Mouse (Mus musculus): ENCODE measurements around the gene Emc1. TPM values are rescaled to one million over a fixed set of nuclear protein-coding genes. Genes with fewer than 3 reads are reported as not detected.

Emc1 gene
- polyA plus RNA-seq, 1 experiment from 2014 or later: 17.1 TPM

- no peak overlapping the region for H3K27ac ChIP-seq (ENCODE audit: low read depth)
- no peaks in the 10 kb centered on the region for H3K4me1 ChIP-seq (replicated peaks; ENCODE audit: control insufficient read depth, insufficient read depth, low read length)
- H3K4me2 ChIP-seq (ENCODE audit: low read length): no peak overlapping the region
- peaks cover 8% of the 10 kb centered on the region for H3K36me3 ChIP-seq (ENCODE audit: control insufficient read depth, insufficient read depth, low read length)
- no peak overlapping the region for H3K9ac ChIP-seq (ENCODE audit: low read length)
- H3K9me3 ChIP-seq (ENCODE audit: control insufficient read depth, low read length): no peaks in the 10 kb centered on the region
- H3K4me3 ChIP-seq (ENCODE audit: low read depth, low read length): no peak overlapping the region
- DNase-seq (ENCODE audit: low spot score) (no peak), ATAC-seq (replicated peaks; ENCODE audit: low FRiP score, low TSS enrichment, low read depth) (no peak)
- H3K27me3 ChIP-seq (replicated peaks; ENCODE audit: control insufficient read depth, insufficient read depth, low read length): peaks cover 5% of the 10 kb centered on the region; the same call in 1 of the 2 replicates
- WGBS: 84% methylated on average over 7 of the region's 7 CpGs
These were observed 10.7 kb upstream of the Emc1 start for GRCm38 (mm10) chr4:139341556-139342233.

GRCm38 (mm10) chr4:139343718-139344117 lies 8.7 kb upstream of the Emc1 start:
- no peak overlapping the region for H3K9ac ChIP-seq (ENCODE audit: low read length)
- DNase-seq (ENCODE audit: low spot score): no peak
- 68% methylated on average over 5 of the region's 5 CpGs for WGBS

GRCm38 (mm10) chr4:139345416-139346019 lies 6.9 kb upstream of the Emc1 start:
- no peak for DNase-seq (ENCODE audit: low spot score)
- H3K4me1 ChIP-seq (replicated peaks; ENCODE audit: control insufficient read depth, insufficient read depth, low read length): peaks cover 1% of the 10 kb centered on the region
- no peak overlapping the region for H3K4me2 ChIP-seq (ENCODE audit: low read length)
- peaks cover 42% of the 10 kb centered on the region for H3K36me3 ChIP-seq (ENCODE audit: control insufficient read depth, insufficient read depth, low read length)
- no peak overlapping the region for H3K4me3 ChIP-seq (ENCODE audit: low read depth, low read length)
- H3K9ac ChIP-seq (ENCODE audit: low read length): no peak overlapping the region
- WGBS: 80% methylated on average over 23 of the region's 23 CpGs
- no peaks in the 10 kb centered on the region for H3K27me3 ChIP-seq (replicated peaks; ENCODE audit: control insufficient read depth, insufficient read depth, low read length)
- H3K9me3 ChIP-seq (ENCODE audit: control insufficient read depth, low read length): no peaks in the 10 kb centered on the region
- no peak overlapping the region for H3K27ac ChIP-seq (ENCODE audit: low read depth)
- ATAC-seq (replicated peaks; ENCODE audit: low FRiP score, low TSS enrichment, low read depth): no peak

More at GRCm38 (mm10) chr4:139343718-139344117, 8.7 kb upstream of the Emc1 start:
- ATAC-seq (replicated peaks; ENCODE audit: low FRiP score, low TSS enrichment, low read depth): no peak
- Histone ChIP-seq H3K36me3 (ENCODE audit: control insufficient read depth, insufficient read depth, low read length) (peaks cover 28% of the 10 kb centered on the region), H3K27ac (ENCODE audit: low read depth) (no peak overlapping the region), H3K4me2 (ENCODE audit: low read length) (no peak overlapping the region), H3K4me1 (replicated peaks; ENCODE audit: control insufficient read depth, insufficient read depth, low read length) (no peaks in the 10 kb centered on the region), H3K27me3 (replicated peaks; ENCODE audit: control insufficient read depth, insufficient read depth, low read length) (no peaks in the 10 kb centered on the region; the same call in 1 of the 2 replicates), H3K4me3 (ENCODE audit: low read depth, low read length) (no peak overlapping the region), H3K9me3 (ENCODE audit: control insufficient read depth, low read length) (no peaks in the 10 kb centered on the region)

- Histone ChIP-seq H3K4me3 (ENCODE audit: low read depth, low read length) (peak overlapping the region; percentile 97), H3K36me3 (ENCODE audit: control insufficient read depth, insufficient read depth, low read length) (peaks cover 53% of the 10 kb centered on the region), H3K9me3 (ENCODE audit: control insufficient read depth, low read length) (no peaks in the 10 kb centered on the region), H3K4me1 (replicated peaks; ENCODE audit: control insufficient read depth, insufficient read depth, low read length) (peaks cover 16% of the 10 kb centered on the region), H3K27ac (ENCODE audit: low read depth) (peak overlapping the region; percentile 98), H3K27me3 (replicated peaks; ENCODE audit: control insufficient read depth, insufficient read depth, low read length) (no peaks in the 10 kb centered on the region), H3K9ac (ENCODE audit: low read length) (peak overlapping the region; percentile 93), H3K4me2 (ENCODE audit: low read length) (peak overlapping the region; percentile 99)
- 0% methylated on average over 7 of the region's 7 CpGs for WGBS
- ATAC-seq (replicated peaks; ENCODE audit: low FRiP score, low TSS enrichment, low read depth) (peak; percentile 43; the same call in 1 of the 2 replicates), DNase-seq (ENCODE audit: low spot score) (no peak)
These were observed 445 bp downstream of the Emc1 start for GRCm38 (mm10) chr4:139352832-139353231.

- Histone ChIP-seq H3K27me3 (replicated peaks; ENCODE audit: control insufficient read depth, insufficient read depth, low read length) (no peaks in the 10 kb centered on the region), H3K9ac (ENCODE audit: low read length) (no peak overlapping the region), H3K9me3 (ENCODE audit: control insufficient read depth, low read length) (no peaks in the 10 kb centered on the region), H3K4me3 (ENCODE audit: low read depth, low read length) (no peak overlapping the region), H3K4me1 (replicated peaks; ENCODE audit: control insufficient read depth, insufficient read depth, low read length) (peaks cover 4% of the 10 kb centered on the region), H3K36me3 (ENCODE audit: control insufficient read depth, insufficient read depth, low read length) (peaks cover 75% of the 10 kb centered on the region), H3K27ac (ENCODE audit: low read depth) (no peak overlapping the region), H3K4me2 (ENCODE audit: low read length) (no peak overlapping the region)
- 91% methylated on average over 3 of the region's 3 CpGs for WGBS
- DNase-seq (ENCODE audit: low spot score): no peak
- ATAC-seq (replicated peaks; ENCODE audit: low FRiP score, low TSS enrichment, low read depth): no peak
These were observed 4.8 kb downstream of the Emc1 start for GRCm38 (mm10) chr4:139357211-139357610.

GRCm38 (mm10) chr4:139360761-139361548 lies 8.6 kb downstream of the Emc1 start:
- Histone ChIP-seq H3K27ac (ENCODE audit: low read depth) (no peak overlapping the region), H3K9me3 (ENCODE audit: control insufficient read depth, low read length) (no peaks in the 10 kb centered on the region), H3K4me2 (ENCODE audit: low read length) (no peak overlapping the region), H3K36me3 (ENCODE audit: control insufficient read depth, insufficient read depth, low read length) (peaks cover 97% of the 10 kb centered on the region), H3K27me3 (replicated peaks; ENCODE audit: control insufficient read depth, insufficient read depth, low read length) (no peaks in the 10 kb centered on the region), H3K4me3 (ENCODE audit: low read depth, low read length) (no peak overlapping the region), H3K4me1 (replicated peaks; ENCODE audit: control insufficient read depth, insufficient read depth, low read length) (no peaks in the 10 kb centered on the region), H3K9ac (ENCODE audit: low read length) (no peak overlapping the region)
- WGBS: 96% methylated on average over 11 of the region's 11 CpGs
- DNase-seq (ENCODE audit: low spot score) (no peak), ATAC-seq (replicated peaks; ENCODE audit: low FRiP score, low TSS enrichment, low read depth) (no peak)

GRCm38 (mm10) chr4:139367336-139367735 lies 14.9 kb downstream of the Emc1 start:
- H3K4me2 ChIP-seq (ENCODE audit: low read length): no peak overlapping the region
- 99% methylated on average over 3 of the region's 3 CpGs for WGBS
- H3K4me3 ChIP-seq (ENCODE audit: low read depth, low read length): no peak overlapping the region
- H3K9ac ChIP-seq (ENCODE audit: low read length): no peak overlapping the region
- no peaks in the 10 kb centered on the region for H3K27me3 ChIP-seq (replicated peaks; ENCODE audit: control insufficient read depth, insufficient read depth, low read length)
- no peaks in the 10 kb centered on the region for H3K4me1 ChIP-seq (replicated peaks; ENCODE audit: control insufficient read depth, insufficient read depth, low read length)
- DNase-seq (ENCODE audit: low spot score) (no peak), ATAC-seq (replicated peaks; ENCODE audit: low FRiP score, low TSS enrichment, low read depth) (no peak)
- no peak overlapping the region for H3K27ac ChIP-seq (ENCODE audit: low read depth)
- no peaks in the 10 kb centered on the region for H3K9me3 ChIP-seq (ENCODE audit: control insufficient read depth, low read length)
- peaks cover 97% of the 10 kb centered on the region for H3K36me3 ChIP-seq (ENCODE audit: control insufficient read depth, insufficient read depth, low read length)

- H3K9ac ChIP-seq (ENCODE audit: low read length): no peak overlapping the region
- no peak for ATAC-seq (replicated peaks; ENCODE audit: low FRiP score, low TSS enrichment, low read depth)
- no peak overlapping the region for H3K4me3 ChIP-seq (ENCODE audit: low read depth, low read length)
- WGBS: 94% methylated on average over 5 of the region's 5 CpGs
- H3K4me2 ChIP-seq (ENCODE audit: low read length): no peak overlapping the region
- H3K27me3 ChIP-seq (replicated peaks; ENCODE audit: control insufficient read depth, insufficient read depth, low read length): no peaks in the 10 kb centered on the region
- H3K9me3 ChIP-seq (ENCODE audit: control insufficient read depth, low read length): no peaks in the 10 kb centered on the region
- peaks cover 97% of the 10 kb centered on the region for H3K36me3 ChIP-seq (ENCODE audit: control insufficient read depth, insufficient read depth, low read length)
- H3K4me1 ChIP-seq (replicated peaks; ENCODE audit: control insufficient read depth, insufficient read depth, low read length): no peaks in the 10 kb centered on the region
- no peak for DNase-seq (ENCODE audit: low spot score)
- H3K27ac ChIP-seq (ENCODE audit: low read depth): no peak overlapping the region
These were observed 15.7 kb downstream of the Emc1 start for GRCm38 (mm10) chr4:139368038-139368437.
